Mouse (Mus musculus): ENCODE results near the gene Cfap58.

Cfap58 gene

DNA sequence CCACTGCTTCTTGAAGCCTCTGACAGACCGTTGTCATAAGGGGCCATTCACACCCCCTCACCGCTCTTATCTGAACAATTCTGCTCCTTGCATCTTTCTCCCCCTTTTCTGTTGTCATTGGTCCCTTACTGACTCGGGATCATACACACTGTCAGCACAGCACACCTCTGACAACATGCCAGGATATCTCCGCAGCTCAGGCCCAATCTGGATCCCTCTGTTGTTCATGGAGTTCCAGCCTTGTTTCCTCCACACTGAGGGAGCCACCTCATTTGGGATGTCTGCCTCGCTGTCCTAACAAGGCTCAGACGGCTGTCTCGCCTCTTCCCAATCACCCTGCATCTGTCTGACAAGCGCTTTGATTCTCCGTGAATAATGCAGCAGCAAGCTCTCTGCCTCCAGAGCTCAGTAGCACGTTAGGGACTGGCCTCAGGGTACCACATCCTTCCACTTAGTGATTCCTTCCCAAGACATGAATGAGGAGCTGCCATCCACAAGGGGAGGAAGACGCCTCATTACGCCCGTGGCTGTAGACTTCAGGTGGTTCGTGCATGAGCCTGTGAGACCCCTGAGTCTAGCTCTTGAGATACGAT, 40.7 kb downstream of the Cfap58 start:
- DNase-seq (ENCODE audit: low read depth, low spot score) = no peak

- no peak for DNase-seq (ENCODE audit: low read depth, low spot score)
Observed at GRCm38 (mm10) chr19:47979446-47979845, 42.0 kb downstream of the Cfap58 start.

DNA sequence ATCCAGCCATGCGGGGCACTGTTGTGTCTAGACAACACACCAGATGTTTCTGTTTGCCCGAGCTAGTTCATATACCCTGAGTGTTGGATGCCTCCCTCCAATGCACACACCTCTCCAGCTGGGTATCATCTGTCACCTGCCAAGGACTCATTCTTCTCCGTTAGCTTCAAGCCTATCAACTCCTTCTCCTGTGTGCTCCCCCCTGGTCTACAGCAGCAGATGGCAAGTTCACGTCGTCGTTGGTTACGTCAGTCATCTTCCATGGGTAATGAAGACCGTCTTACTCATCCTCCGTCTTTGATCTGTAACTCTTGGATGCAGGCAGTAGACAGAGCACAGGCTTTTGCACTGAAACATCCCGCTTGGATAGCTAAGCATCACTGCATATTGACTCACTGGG, 42.8 kb downstream of the Cfap58 start:
- no peak for DNase-seq (ENCODE audit: low read depth, low spot score)

GRCm38 (mm10) chr19:47985606-47986213, 48.2 kb downstream of the Cfap58 start:
- no peak for DNase-seq (ENCODE audit: low read depth, low spot score)

GRCm38 (mm10) chr19:47987986-47988385, 50.5 kb downstream of the Cfap58 start:
- no peak for DNase-seq (ENCODE audit: low read depth, low spot score)

DNA sequence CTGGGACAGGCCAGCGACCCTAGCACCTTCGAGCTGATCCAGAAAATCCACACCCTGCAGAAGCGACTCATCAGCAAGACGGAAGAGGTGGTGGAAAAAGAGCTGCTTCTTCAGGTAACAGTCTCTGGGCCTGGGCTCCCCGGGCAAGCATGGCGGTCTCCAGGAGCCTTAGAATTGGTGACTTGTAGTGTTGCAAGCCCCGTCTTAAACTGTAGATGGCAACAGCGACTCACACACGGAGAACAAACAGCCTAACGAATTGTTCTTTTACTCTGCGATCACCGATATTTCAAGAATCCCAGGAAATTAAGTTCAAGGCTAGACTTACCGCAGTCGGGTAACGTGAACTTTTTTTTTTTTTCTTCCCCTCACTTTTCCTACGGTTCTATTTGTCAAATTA, 51.0 kb downstream of the Cfap58 start:
- DNase-seq (ENCODE audit: low read depth, low spot score) = no peak

- DNase-seq (ENCODE audit: low read depth, low spot score) = no peak
Observed at GRCm38 (mm10) chr19:47988880-47989574, 51.6 kb downstream of the Cfap58 start.

- no peak for DNase-seq (ENCODE audit: low read depth, low spot score)
Observed at GRCm38 (mm10) chr19:47989575-47989891, 52.1 kb downstream of the Cfap58 start.

DNA sequence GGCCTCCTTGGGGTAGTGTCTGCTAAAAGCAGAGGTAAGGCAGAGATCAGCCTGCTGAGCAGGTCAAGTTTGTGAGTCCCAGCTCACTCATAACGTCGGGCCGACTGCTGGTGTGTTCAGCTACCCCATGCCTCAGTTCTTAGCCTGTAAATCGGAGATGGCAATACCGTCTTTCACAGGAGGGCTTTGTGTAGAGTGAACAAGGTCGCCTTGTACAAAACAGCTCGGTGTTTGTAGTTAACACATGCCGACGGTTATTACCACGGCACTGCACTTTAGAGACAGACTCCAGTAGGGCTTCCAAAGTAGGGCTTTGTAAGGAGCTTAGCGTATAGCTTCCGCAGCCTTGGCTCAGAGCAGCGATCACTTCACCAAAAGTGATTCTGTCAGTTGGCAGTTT, 63.8 kb downstream of the Cfap58 start:
- DNase-seq (ENCODE audit: low read depth, low spot score) = no peak

DNA sequence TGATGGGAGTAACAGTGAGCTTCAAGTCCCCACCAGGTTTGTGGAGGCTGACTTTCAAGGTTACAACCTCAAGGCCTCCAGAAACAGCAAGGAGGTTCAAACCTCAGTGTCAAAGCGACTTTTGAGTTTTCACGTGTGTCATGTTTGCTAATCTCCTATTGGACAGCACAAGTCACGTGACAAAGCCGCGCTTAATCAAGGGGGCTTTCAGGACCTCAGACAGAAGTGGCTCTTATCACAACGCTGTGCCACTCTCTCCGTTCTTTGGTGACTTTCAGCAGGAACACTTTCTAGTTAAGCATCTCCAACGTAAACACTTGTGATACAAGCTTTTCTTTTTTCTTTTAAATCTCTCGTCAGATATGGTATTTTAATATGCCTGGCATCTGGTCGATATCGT, 64.3 kb downstream of the Cfap58 start:
- no peak for DNase-seq (ENCODE audit: low read depth, low spot score)

DNA sequence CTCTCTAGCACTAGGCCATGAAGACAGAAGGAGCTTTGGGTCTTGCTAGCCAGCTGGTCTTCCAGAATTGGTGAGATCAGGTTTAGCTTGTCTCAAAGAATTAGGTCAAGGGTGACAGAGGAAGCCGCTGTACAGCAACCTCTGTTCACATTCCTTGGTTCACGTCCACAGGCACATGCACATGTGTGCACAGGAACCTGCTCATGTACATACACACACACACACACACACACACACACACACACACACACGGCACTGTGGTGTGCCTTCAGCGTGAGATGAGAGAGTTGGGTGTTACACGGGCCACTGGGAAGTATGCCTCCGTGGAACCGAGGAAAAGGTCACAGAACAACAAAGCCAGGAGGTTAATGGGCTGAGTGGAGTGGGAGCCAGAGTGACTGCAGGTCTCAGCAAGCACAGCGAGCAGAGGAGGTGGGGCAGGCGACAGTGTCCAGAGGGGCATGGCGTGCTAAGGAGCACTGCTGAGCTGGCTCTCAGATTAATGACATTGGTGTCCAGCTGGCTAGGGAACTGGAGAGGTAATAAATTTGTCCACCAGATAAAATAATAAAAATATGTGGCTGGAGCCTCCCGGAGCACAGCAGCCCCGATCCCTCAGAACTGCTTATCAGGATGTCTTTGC, 71.4 kb downstream of the Cfap58 start:
- DNase-seq (ENCODE audit: low read depth, low spot score) = no peak

GRCm38 (mm10) chr19:48009586-48010331, 72.3 kb downstream of the Cfap58 start:
- DNase-seq (ENCODE audit: low read depth, low spot score) = no peak

DNA sequence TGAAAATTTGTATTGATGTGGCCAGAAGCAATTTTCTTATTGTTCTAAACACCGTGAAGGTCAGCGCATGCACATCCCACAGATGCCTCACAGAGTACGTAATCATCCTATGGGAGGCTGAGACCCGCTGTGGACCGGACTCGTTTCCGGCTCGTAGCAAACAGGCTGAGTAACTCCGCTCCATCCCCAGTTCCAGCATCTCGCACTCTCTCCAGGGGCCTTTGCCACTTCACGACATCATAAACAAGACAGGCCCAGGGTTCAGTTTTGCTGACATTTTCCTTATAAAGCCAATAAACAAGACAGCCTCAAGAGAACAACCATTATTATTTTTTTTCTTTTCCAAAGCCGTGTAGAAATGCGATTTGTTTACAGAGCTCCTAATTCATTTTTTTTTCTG, 82.6 kb downstream of the Cfap58 start:
- no peak for DNase-seq (ENCODE audit: low read depth, low spot score)

DNA sequence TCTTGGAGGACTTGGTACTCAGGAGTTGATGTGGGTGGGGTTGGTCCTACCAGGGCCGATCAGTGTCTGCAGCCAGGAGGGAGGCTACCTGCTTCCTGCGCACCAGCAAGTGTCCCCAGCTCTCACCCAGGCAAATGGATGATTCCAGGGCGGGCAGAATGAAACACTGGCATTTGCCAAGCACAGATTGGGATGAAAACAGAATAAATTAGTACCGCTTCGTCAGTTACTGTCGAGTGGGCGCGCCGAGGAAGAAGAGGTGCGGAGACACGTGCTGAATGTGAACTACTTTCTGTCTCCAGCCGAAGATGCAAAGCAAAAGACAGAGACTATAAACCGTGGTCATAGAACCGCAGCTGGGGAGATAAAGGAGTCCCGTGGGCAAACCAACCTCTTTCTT, 84.0 kb downstream of the Cfap58 start:
- DNase-seq (ENCODE audit: low read depth, low spot score) = no peak

DNA sequence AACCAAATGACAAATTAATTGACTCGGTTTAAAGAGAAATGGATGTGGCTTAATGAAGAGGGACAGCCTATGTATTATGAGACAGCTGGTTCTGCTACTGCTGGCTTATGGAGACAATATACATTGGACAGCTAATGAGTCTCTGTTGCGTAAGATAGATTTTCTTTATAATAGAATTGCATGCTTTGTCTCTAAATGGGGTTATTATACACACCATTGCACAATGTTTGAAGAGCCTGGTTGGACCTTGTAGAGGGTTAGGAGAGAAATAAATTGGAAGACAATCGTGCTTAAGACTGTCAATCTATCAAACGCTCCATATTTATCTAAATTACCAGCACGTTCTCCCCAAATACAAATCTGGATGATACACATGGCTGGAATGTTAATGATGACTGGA, 85.3 kb downstream of the Cfap58 start:
- DNase-seq (ENCODE audit: low read depth, low spot score) = no peak

DNA sequence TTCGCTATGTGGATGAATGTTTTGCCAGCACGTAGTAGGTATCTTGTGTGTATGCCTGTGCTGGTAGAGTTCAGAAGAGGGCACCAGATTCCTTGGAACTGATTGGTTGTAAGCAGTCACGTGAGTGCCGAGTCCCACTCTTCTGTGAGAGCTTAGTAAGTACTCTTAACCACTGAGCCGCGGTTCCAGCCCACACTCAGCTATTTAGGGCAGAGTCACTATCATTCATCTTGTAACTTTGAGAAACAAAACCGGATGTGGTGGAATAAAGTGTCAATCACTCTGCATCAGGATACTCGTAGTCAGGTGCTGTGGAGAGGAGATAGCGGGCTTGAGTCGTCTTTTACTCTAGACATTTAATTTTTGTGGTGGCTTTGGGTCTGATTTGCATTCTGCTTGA, 86.3 kb downstream of the Cfap58 start:
- no peak for DNase-seq (ENCODE audit: low read depth, low spot score)

GRCm38 (mm10) chr19:48025366-48025765, 87.9 kb downstream of the Cfap58 start:
- DNase-seq (ENCODE audit: low read depth, low spot score) = no peak

- DNase-seq (ENCODE audit: low read depth, low spot score) = no peak
Observed at GRCm38 (mm10) chr19:48026882-48027281, 89.4 kb downstream of the Cfap58 start.

GRCm38 (mm10) chr19:48039554-48039953, 102.1 kb downstream of the Cfap58 start:
- no peak for DNase-seq (ENCODE audit: low read depth, low spot score)

GRCm38 (mm10) chr19:48047315-48047714, 109.8 kb downstream of the Cfap58 start:
- no peak for DNase-seq (ENCODE audit: low read depth, low spot score)

- DNase-seq (ENCODE audit: low read depth, low spot score) = no peak
Observed at GRCm38 (mm10) chr19:48049361-48049760, 111.9 kb downstream of the Cfap58 start.

- DNase-seq (ENCODE audit: low read depth, low spot score) = no peak
Observed at GRCm38 (mm10) chr19:48063289-48063688, 125.8 kb downstream of the Cfap58 start.

All from retina, adult 2 months (tissue).